Mouse (Mus musculus) ovary, postnatal 36 days (tissue): Measurements from ENCODE around the gene Crocc.
A peak's percentile ranks its signal among the peaks of the same experiment; 100 is the strongest.

Experiments used
- DNase-seq: peaks from one replicate; pipeline ENCODE4 v3.0.0; 2022; ENCODE audit warnings: low spot score, mixed read lengths

The Crocc gene

GRCm38 (mm10) chr4:140986024-140986710 lies 74.2 kb downstream of the Crocc start:
- no peak for DNase-seq

GRCm38 (mm10) chr4:140984544-140984943 lies 75.8 kb downstream of the Crocc start:
- no peak for DNase-seq

- peak; percentile 37 for DNase-seq
Measured at GRCm38 (mm10) chr4:140983442-140983841, 76.9 kb downstream of the Crocc start.

GRCm38 (mm10) chr4:140982808-140983207 lies 77.5 kb downstream of the Crocc start:
- no peak for DNase-seq

- DNase-seq = no peak
Measured at GRCm38 (mm10) chr4:140981605-140982004, 78.7 kb downstream of the Crocc start.

GRCm38 (mm10) chr4:140977886-140978692 lies 82.3 kb downstream of the Crocc start:
- DNase-seq = peak; percentile 52

- no peak for DNase-seq
Measured at GRCm38 (mm10) chr4:140977278-140977677, 83.1 kb downstream of the Crocc start.

GRCm38 (mm10) chr4:140975356-140975755 lies 85.0 kb downstream of the Crocc start:
- DNase-seq = no peak

- DNase-seq = no peak
Measured at GRCm38 (mm10) chr4:140974408-140974807, 85.9 kb downstream of the Crocc start.

- DNase-seq = no peak
Measured at GRCm38 (mm10) chr4:140971691-140972090, 88.7 kb downstream of the Crocc start.

GRCm38 (mm10) chr4:140967386-140968159 lies 92.8 kb downstream of the Crocc start:
- DNase-seq = no peak
